Mouse (Mus musculus): Measurements from ENCODE around the gene Tfg. TPM values are rescaled to one million over a fixed set of nuclear protein-coding genes. Genes with fewer than 3 reads are reported as not detected.

The Tfg gene
- polyA plus RNA-seq (2012; rRNA removed): 67.1 and 77.2 TPM in 2 replicates

DNA sequence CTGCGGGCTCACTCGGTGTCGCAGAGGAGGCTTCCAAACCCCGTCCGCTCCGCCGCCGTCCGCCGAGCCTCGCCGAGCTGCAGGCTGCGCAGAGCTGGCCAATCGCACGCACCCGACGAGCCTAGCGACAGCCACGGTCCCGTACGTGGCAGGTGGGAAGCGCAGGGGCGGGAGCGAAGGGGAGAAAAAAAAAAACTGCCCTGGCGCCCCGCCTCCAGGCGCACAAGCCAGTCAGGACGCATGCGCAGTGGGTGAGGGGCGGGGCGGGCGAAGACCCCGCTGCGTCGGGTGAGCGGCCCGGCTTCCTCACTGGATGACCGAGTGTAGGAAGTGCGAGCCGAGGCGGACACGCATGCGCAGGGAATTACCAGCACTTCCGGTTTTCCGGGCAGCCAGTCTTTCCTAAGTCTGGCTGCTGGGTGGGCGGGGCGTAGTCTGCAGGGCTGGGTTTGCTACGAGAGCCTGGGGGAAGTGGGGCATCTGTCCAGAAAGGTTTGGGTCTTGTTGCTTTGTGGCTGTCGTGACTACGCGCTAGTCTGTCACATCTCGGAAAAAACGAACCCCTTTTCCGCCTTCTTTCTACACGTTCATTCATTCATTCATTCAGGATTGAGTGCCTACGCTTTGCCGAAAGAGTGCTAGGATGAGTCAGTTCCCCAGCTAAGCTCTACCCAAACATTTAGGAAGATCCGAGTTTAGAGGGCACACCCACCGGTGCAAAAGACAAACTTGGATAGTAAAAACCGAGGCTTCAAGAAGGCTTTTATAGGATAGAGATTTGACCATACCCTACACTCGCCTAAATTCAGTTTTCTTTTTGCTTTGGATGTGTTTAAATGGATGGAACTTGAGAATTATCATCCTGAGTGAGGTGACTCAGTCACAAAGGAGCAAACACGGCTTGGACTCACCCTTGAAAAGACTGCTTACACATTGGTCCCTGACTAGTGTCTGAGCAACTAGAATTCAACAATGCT is at the start of gene Tfg:
Gene Tfg, minus strand, starts transcription at position 227 of the 977 bp plus-strand sequence.
- no peaks in the 10 kb centered on the region for H3K36me3 ChIP-seq (ENCODE audit: control insufficient read depth, insufficient read depth, low read length)
- H3K4me1 ChIP-seq (ENCODE audit: control insufficient read depth, insufficient read depth, low read length): peaks cover 6% of the 10 kb centered on the region
- peak; percentile 88 for TF ChIP-seq POLR2A (IDR thresholded peaks at IDR 0.05; ENCODE audit: control insufficient read depth, low read depth, low read length)
- no peak for TF ChIP-seq CTCF (IDR thresholded peaks at IDR 0.05; ENCODE audit: control insufficient read depth, insufficient read depth, insufficient replicate concordance, low read depth, low read length)
- H3K27me3 ChIP-seq (ENCODE audit: control insufficient read depth, insufficient read depth, low read length): no peaks in the 10 kb centered on the region
- H3K27ac ChIP-seq (ENCODE audit: control insufficient read depth, insufficient read depth, low read depth, low read length): peak within 1 kb of the TSS; percentile 100
- H3K4me3 ChIP-seq (ENCODE audit: control insufficient read depth, low read depth, low read length): peak within 1 kb of the TSS; percentile 100

DNA sequence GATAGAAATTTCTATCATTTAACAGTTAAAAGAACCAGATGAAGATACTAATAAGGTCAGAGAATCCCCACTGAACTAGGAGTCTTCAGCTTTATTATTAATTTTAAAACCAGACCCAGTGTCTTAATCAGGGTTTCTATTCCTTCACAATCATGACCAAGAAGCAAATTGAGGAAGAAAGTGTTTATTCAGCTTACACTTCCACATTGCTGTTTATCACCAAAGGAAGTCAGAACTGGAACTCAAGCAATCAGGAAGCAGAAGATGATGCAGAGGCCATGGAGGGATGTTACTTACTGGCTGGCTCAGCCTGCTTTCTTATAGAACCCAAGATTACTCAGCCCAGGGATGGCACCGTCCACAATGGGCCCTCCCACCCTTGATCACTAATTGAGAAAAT is 11.8 kb upstream of the Tfg start:
- Histone ChIP-seq H3K27me3 (ENCODE audit: control insufficient read depth, insufficient read depth, low read length) (no peaks in the 10 kb centered on the region), H3K4me1 (ENCODE audit: control insufficient read depth, insufficient read depth, low read length) (peaks cover 2% of the 10 kb centered on the region; the same call in 1 of the 2 replicates), H3K27ac (ENCODE audit: control insufficient read depth, insufficient read depth, low read depth, low read length) (no peak overlapping the region), H3K4me3 (ENCODE audit: control insufficient read depth, low read depth, low read length) (no peak overlapping the region), H3K36me3 (ENCODE audit: control insufficient read depth, insufficient read depth, low read length) (no peaks in the 10 kb centered on the region)
- TF ChIP-seq POLR2A (IDR thresholded peaks at IDR 0.05; ENCODE audit: control insufficient read depth, low read depth, low read length): no peak

- H3K4me3 ChIP-seq (ENCODE audit: control insufficient read depth, low read depth, low read length): no peak overlapping the region
- TF ChIP-seq CTCF (IDR thresholded peaks at IDR 0.05; ENCODE audit: control insufficient read depth, insufficient read depth, insufficient replicate concordance, low read depth, low read length): no peak
- TF ChIP-seq POLR2A (IDR thresholded peaks at IDR 0.05; ENCODE audit: control insufficient read depth, low read depth, low read length): no peak
- peaks cover 2% of the 10 kb centered on the region; the same call in 1 of the 2 replicates for H3K4me1 ChIP-seq (ENCODE audit: control insufficient read depth, insufficient read depth, low read length)
- H3K27me3 ChIP-seq (ENCODE audit: control insufficient read depth, insufficient read depth, low read length): no peaks in the 10 kb centered on the region
- no peaks in the 10 kb centered on the region for H3K36me3 ChIP-seq (ENCODE audit: control insufficient read depth, insufficient read depth, low read length)
- H3K27ac ChIP-seq (ENCODE audit: control insufficient read depth, insufficient read depth, low read depth, low read length): no peak overlapping the region
Measured at GRCm38 (mm10) chr16:56724927-56725326, 7.7 kb upstream of the Tfg start.

DNA sequence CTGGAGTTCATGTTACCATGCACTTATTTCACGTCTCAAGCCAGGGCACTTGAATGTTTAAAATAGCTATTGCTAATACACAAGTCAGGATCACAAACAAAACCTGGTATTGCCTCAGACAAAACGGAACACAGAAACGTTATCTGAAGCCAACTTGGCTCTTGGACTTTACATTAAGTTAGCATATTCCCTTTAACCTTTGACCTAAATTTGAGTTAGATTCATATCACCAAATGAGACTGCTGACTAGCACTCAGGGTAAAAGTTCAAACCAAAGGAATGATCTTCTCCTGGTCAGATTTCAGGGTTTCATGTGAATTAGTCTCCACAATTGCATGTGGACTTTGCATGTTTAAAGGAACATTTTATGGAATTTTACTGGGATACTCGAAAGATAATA is 5.1 kb upstream of the Tfg start:
- TF ChIP-seq CTCF (IDR thresholded peaks at IDR 0.05; ENCODE audit: control insufficient read depth, insufficient read depth, insufficient replicate concordance, low read depth, low read length): no peak
- TF ChIP-seq POLR2A (IDR thresholded peaks at IDR 0.05; ENCODE audit: control insufficient read depth, low read depth, low read length): no peak
- H3K27me3 ChIP-seq (ENCODE audit: control insufficient read depth, insufficient read depth, low read length): no peaks in the 10 kb centered on the region
- H3K36me3 ChIP-seq (ENCODE audit: control insufficient read depth, insufficient read depth, low read length): no peaks in the 10 kb centered on the region
- H3K27ac ChIP-seq (ENCODE audit: control insufficient read depth, insufficient read depth, low read depth, low read length): no peak overlapping the region
- peaks cover 2% of the 10 kb centered on the region; the same call in 1 of the 2 replicates for H3K4me1 ChIP-seq (ENCODE audit: control insufficient read depth, insufficient read depth, low read length)
- no peak overlapping the region for H3K4me3 ChIP-seq (ENCODE audit: control insufficient read depth, low read depth, low read length)

DNA sequence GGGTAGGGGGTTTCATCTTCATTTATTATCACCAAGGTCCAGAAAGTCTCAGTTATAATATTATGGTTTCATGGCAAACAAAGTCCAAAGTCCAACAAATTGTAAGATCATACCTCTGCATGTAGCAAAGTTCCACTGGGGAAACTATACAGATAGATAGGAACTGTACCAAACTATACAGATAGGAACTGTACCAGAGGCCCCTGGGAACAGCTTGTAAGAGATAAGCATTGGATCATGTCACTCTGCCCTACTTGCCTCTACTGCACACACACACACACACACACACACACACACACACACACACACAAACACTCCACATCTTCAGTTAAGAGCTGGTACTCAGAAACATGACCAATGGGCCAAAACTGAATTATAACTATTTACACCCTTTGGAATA is 1.8 kb upstream of the Tfg start:
- no peak overlapping the region for H3K4me3 ChIP-seq (ENCODE audit: control insufficient read depth, low read depth, low read length)
- peaks cover 6% of the 10 kb centered on the region for H3K4me1 ChIP-seq (ENCODE audit: control insufficient read depth, insufficient read depth, low read length)
- no peak for TF ChIP-seq POLR2A (IDR thresholded peaks at IDR 0.05; ENCODE audit: control insufficient read depth, low read depth, low read length)
- no peak for TF ChIP-seq CTCF (IDR thresholded peaks at IDR 0.05; ENCODE audit: control insufficient read depth, insufficient read depth, insufficient replicate concordance, low read depth, low read length)
- H3K36me3 ChIP-seq (ENCODE audit: control insufficient read depth, insufficient read depth, low read length): no peaks in the 10 kb centered on the region
- H3K27ac ChIP-seq (ENCODE audit: control insufficient read depth, insufficient read depth, low read depth, low read length): no peak overlapping the region
- no peaks in the 10 kb centered on the region for H3K27me3 ChIP-seq (ENCODE audit: control insufficient read depth, insufficient read depth, low read length)

GRCm38 (mm10) chr16:56716557-56717179 is 582 bp downstream of the Tfg start:
- Histone ChIP-seq H3K27me3 (ENCODE audit: control insufficient read depth, insufficient read depth, low read length) (no peaks in the 10 kb centered on the region), H3K4me3 (ENCODE audit: control insufficient read depth, low read depth, low read length) (peak overlapping the region; percentile 100), H3K27ac (ENCODE audit: control insufficient read depth, insufficient read depth, low read depth, low read length) (peak overlapping the region; percentile 100), H3K4me1 (ENCODE audit: control insufficient read depth, insufficient read depth, low read length) (peaks cover 6% of the 10 kb centered on the region), H3K36me3 (ENCODE audit: control insufficient read depth, insufficient read depth, low read length) (no peaks in the 10 kb centered on the region)
- TF ChIP-seq CTCF (IDR thresholded peaks at IDR 0.05; ENCODE audit: control insufficient read depth, insufficient read depth, insufficient replicate concordance, low read depth, low read length): no peak
- no peak for TF ChIP-seq POLR2A (IDR thresholded peaks at IDR 0.05; ENCODE audit: control insufficient read depth, low read depth, low read length)

GRCm38 (mm10) chr16:56715608-56716007 is 1.6 kb downstream of the Tfg start:
- Histone ChIP-seq H3K4me3 (ENCODE audit: control insufficient read depth, low read depth, low read length) (peak overlapping the region; percentile 94; the same call in 1 of the 2 replicates), H3K4me1 (ENCODE audit: control insufficient read depth, insufficient read depth, low read length) (peaks cover 6% of the 10 kb centered on the region), H3K27me3 (ENCODE audit: control insufficient read depth, insufficient read depth, low read length) (no peaks in the 10 kb centered on the region), H3K27ac (ENCODE audit: control insufficient read depth, insufficient read depth, low read depth, low read length) (peak overlapping the region; percentile 86), H3K36me3 (ENCODE audit: control insufficient read depth, insufficient read depth, low read length) (no peaks in the 10 kb centered on the region)
- TF ChIP-seq POLR2A (IDR thresholded peaks at IDR 0.05; ENCODE audit: control insufficient read depth, low read depth, low read length) (no peak), CTCF (IDR thresholded peaks at IDR 0.05; ENCODE audit: control insufficient read depth, insufficient read depth, insufficient replicate concordance, low read depth, low read length) (no peak)

Measured in testis, adult 2 months (tissue).